Comparison of ENCODE assay signal across 24 mouse cellular contexts in genomic region chr12:80804861-80805428, GRCm38 (mm10). TPM values are rescaled to one million over a fixed set of nuclear protein-coding genes. Genes with fewer than 3 reads are reported as not detected.
A peak's percentile ranks its signal among the peaks of the same experiment; 100 is the strongest.
DNase-seq lines count a peak whose midpoint lies in the region; ATAC-seq and TF ChIP-seq lines count a peak whose summit lies in the region.
"Had no signal": no experiment of that assay in that cellular context is flagged by ENCODE, and none has a peak within 500 bp of the region (broad histone marks: within the 10 kb centered on the region; RNA-seq: fewer than 3 reads in every experiment).

No protein-coding gene starts in this region.

- DNase-seq in layer of hippocampus, adult 2 months (ENCODE audit: low spot score in 2 of 2): no peak
- DNase-seq in layer of hippocampus, postnatal 14 days (ENCODE audit: low spot score in 2 of 2): no peak
- no peak for DNase-seq in liver, postnatal 0 days
- no peak for DNase-seq in cerebellum, adult 8-10 months
- no peak for DNase-seq in gastrocnemius, postnatal 4 days (ENCODE audit: low spot score in 2 of 2)
- DNase-seq in adrenal gland, adult (ENCODE audit: inconsistent age in 2 of 2, low spot score in 1 of 2): no peak
- DNase-seq: adrenal gland, postnatal 14 days; cerebellum, adult 11-12 months; cerebellum, adult 9-11 months; cerebellum, postnatal 36 days; forebrain, postnatal 0 days; gastrocnemius, postnatal 14 days; heart, postnatal 4 days had no signal

- WGBS in liver, postnatal 0 days (ENCODE audit: insufficient replicate concordance): 55% methylated on average over 6 of the region's 6 CpGs

- no peak overlapping the region for H3K4me2 ChIP-seq in liver, postnatal 0 days (ENCODE audit: low read depth, low read length)
- H3K4me2 ChIP-seq: forebrain, embryonic 13.5 days; heart, embryonic 13.5 days; hindbrain, embryonic 12.5 days had no signal

- H3K27ac ChIP-seq in layer of hippocampus, adult 2 months: peak overlapping the region; percentile 79; the same call in 1 of the 2 replicates
- H3K27ac ChIP-seq in liver, postnatal 0 days (ENCODE audit: low read depth): no peak overlapping the region
- H3K27ac ChIP-seq: embryonic facial prominence, embryonic 10.5 days; forebrain, embryonic 13.5 days; heart, embryonic 13.5 days; hindbrain, embryonic 12.5 days had no signal

- TF ChIP-seq EP300 in liver, postnatal 0 days (IDR thresholded peaks at IDR 0.05; ENCODE audit: low read depth): peak; percentile 64

- no peak overlapping the region for H3K4me3 ChIP-seq in layer of hippocampus, adult 2 months
- no peak overlapping the region for H3K4me3 ChIP-seq in liver, postnatal 0 days (ENCODE audit: low read depth, low read length)
- H3K4me3 ChIP-seq: embryonic facial prominence, embryonic 10.5 days; forebrain, embryonic 13.5 days; heart, embryonic 13.5 days; hindbrain, embryonic 12.5 days had no signal

- no peaks in the 10 kb centered on the region for H3K9me3 ChIP-seq in liver, postnatal 0 days (ENCODE audit: low read length)
- H3K9me3 ChIP-seq: embryonic facial prominence, embryonic 10.5 days; forebrain, embryonic 13.5 days; heart, embryonic 13.5 days; hindbrain, embryonic 12.5 days had no signal

- peak; percentile 38 for ATAC-seq in CD4-positive, CD25-positive, alpha-beta regulatory T cell, adult 4 months
- ATAC-seq in activated CD4-positive, CD25-positive, alpha-beta regulatory T cell, adult 4 months: peak; percentile 46
- no peak for ATAC-seq in liver, postnatal 0 days
- ATAC-seq: forebrain, embryonic 13.5 days; forebrain, postnatal 0 days; hindbrain, embryonic 16.5 days had no signal

- no peak for TF ChIP-seq CTCF in layer of hippocampus, adult 2 months (conservative IDR thresholded peaks at IDR 0.05)
- no peak for TF ChIP-seq CTCF in liver, postnatal 0 days (IDR thresholded peaks at IDR 0.05; ENCODE audit: low read depth)

- H3K9ac ChIP-seq in liver, postnatal 0 days (replicated peaks): no peak overlapping the region
- H3K9ac ChIP-seq: forebrain, embryonic 13.5 days; forebrain, postnatal 0 days; heart, embryonic 13.5 days; hindbrain, embryonic 12.5 days had no signal

- peaks cover 42% of the 10 kb centered on the region for H3K4me1 ChIP-seq in liver, postnatal 0 days (ENCODE audit: insufficient read depth)

- no peaks in the 10 kb centered on the region for H3K27me3 ChIP-seq in liver, postnatal 0 days (ENCODE audit: insufficient read depth, low read length)
- H3K27me3 ChIP-seq: forebrain, embryonic 13.5 days; heart, embryonic 13.5 days; hindbrain, embryonic 12.5 days had no signal

- H3K36me3 ChIP-seq in liver, postnatal 0 days (replicated peaks; ENCODE audit: insufficient read depth, low read length): no peaks in the 10 kb centered on the region
- H3K36me3 ChIP-seq: embryonic facial prominence, embryonic 10.5 days; hindbrain, embryonic 12.5 days had no signal

RNA-seq across cellular contexts. Expression of gene Susd6, which starts 14.6 kb away (rescaled TPM):
- 10 to 100 TPM; 71.6 to 72.1 TPM for total RNA-seq in layer of hippocampus, adult 2 months (2021)
- 10 to 100 TPM; 54.3 TPM for total RNA-seq in layer of hippocampus, postnatal 14 days (2021)
- 10 to 100 TPM; 23.1 to 29.8 TPM for polyA plus RNA-seq in CD4-positive, CD25-positive, alpha-beta regulatory T cell, adult 4 months (2017; shearing (Covaris generic))
- polyA plus RNA-seq in activated CD4-positive, CD25-positive, alpha-beta regulatory T cell, adult 4 months (2017; shearing (Covaris generic)): 10 to 100 TPM; 21.8 to 29.4 TPM
- 8.6 and 10.8 TPM in 2 replicates for polyA plus RNA-seq in liver, postnatal 0 days (2015; fragmentation: Nextera tagmentation; extraction: Ambion mirVana)
- total RNA-seq in gastrocnemius, postnatal 4 days (2021): 10 to 100 TPM; 32.4 to 32.5 TPM

RNA-seq across cellular contexts. Expression of gene Ccdc177, which starts 44.5 kb away (rescaled TPM):
- total RNA-seq in layer of hippocampus, adult 2 months (2021): 10 to 100 TPM; 18.4 to 18.6 TPM
- 10 to 100 TPM; 18.5 to 18.7 TPM for total RNA-seq in layer of hippocampus, postnatal 14 days (2021)
- polyA plus RNA-seq in CD4-positive, CD25-positive, alpha-beta regulatory T cell, adult 4 months (2017; shearing (Covaris generic)): not detected
- not detected for polyA plus RNA-seq in activated CD4-positive, CD25-positive, alpha-beta regulatory T cell, adult 4 months (2017; shearing (Covaris generic))
- not detected in 2 replicates for polyA plus RNA-seq in liver, postnatal 0 days (2015; fragmentation: Nextera tagmentation; extraction: Ambion mirVana)
- total RNA-seq in gastrocnemius, postnatal 4 days (2021): under 1 TPM; 0.12 to 0.13 TPM
- total RNA-seq: adrenal gland, adult 18-20 months; adrenal gland, postnatal 14 days; gastrocnemius, adult 18-20 months; granulocyte monocyte progenitor cell, adult 5-6 weeks had no signal
- polyA plus RNA-seq: heart, embryonic 13.5 days; heart, postnatal 0 days had no signal

Comparison
In these comparisons a context has a peak if more than half of its experiments do, and no peak if none do; other contexts are left out.
1. RNA of gene Ccdc177, which starts 44.5 kb away (total RNA-seq): 18.5 to 18.7 TPM in layer of hippocampus, postnatal 14 days and 18.4 to 18.6 TPM in layer of hippocampus, adult 2 months; 0.12 to 0.13 TPM in gastrocnemius, postnatal 4 days; every median in the first group is over 10 times any median in the second.